Mouse (Mus musculus): ENCODE measurements around the gene Zyx. TPM values are rescaled to one million over a fixed set of nuclear protein-coding genes. Genes with fewer than 3 reads are reported as not detected.

Zyx gene
- total and polyA plus RNA-seq, 3 experiments = 0.86 to 11.4 (median 2.2) TPM

DNA sequence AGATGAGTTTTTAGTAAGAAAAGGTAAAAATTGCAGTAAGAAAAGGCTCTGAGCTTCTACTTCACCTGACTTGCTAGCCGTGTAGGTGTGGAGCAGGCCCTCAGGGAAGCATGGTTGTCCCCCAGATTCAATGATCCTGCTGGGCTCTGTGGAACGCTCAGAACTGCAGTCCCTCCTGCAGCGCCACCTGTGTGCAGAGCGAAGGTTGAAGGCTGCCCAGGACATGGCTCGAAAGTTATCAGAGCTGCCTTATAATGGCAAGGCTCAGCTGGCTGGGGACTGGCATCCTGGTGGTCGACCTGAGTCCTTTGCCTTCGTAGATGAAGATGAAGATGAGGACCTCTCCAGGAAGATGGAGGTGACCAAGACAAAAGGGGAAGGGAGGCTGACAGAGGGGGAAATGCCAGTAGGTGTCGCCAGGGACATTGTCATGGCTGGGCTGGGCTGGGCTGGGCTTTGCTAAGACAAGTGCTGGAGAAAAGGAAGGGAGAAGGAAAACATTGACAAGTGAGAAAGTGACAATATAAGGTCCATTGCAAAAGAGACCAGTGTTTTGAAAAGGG, 39.5 kb upstream of the Zyx start:
- Histone ChIP-seq H3K4me3 (replicated peaks in 1 of 3; ENCODE audit: low read depth in 2 of 3, low read length in 2 of 3, poor library complexity in 1 of 3) (no peak overlapping the region), H3K27me3 (replicated peaks) (no peaks in the 10 kb centered on the region), H3K27ac (ENCODE audit: insufficient read depth, low read depth) (no peak overlapping the region), H3K9me3 (replicated peaks; ENCODE audit: low read length) (no peaks in the 10 kb centered on the region), H3K79me2 (replicated peaks; ENCODE audit: control insufficient read depth, extremely low read depth, insufficient read depth, poor library complexity, severe bottlenecking) (no peaks in the 10 kb centered on the region), H3K36me3 (replicated peaks in 1 of 2; ENCODE audit: control insufficient read depth in 1 of 2, insufficient read depth in 1 of 2, low read length in 1 of 2) (no peaks in the 10 kb centered on the region), H3K4me2 (ENCODE audit: insufficient read depth, low read depth, poor library complexity, severe bottlenecking) (no peak overlapping the region), H3K4me1 (ENCODE audit: control insufficient read depth in 1 of 2, insufficient read depth in 2 of 2) (peaks cover 0 to 7% of the 10 kb centered on the region in 2 experiments; a peak in 2 of 4 replicates), H3K9ac (ENCODE audit: insufficient read depth, low read depth) (no peak overlapping the region)
- in situ Hi-C loops (cut with MboI; ENCODE audit: low pct_ligation_motif_present, low pct_unique_long_range_greater_than_20kb, low sequenced_read_pairs) (no loop called here), dilution Hi-C loops (cut with MboI; ENCODE audit: extremely low pct_ligation_motif_present, extremely low pct_unique_long_range_greater_than_20kb, low sequenced_read_pairs) (no loop called here)
- TF ChIP-seq MAZ (IDR thresholded peaks at IDR 0.05; ENCODE audit: low read depth, low read length) (no peak), JUN (IDR thresholded peaks at IDR 0.05; ENCODE audit: insufficient read depth, low read depth, low read length) (no peak), ZNF384 (IDR thresholded peaks at IDR 0.05; ENCODE audit: low read depth, low read length) (no peak), MAFK (IDR thresholded peaks at IDR 0.05; ENCODE audit: insufficient replicate concordance, low read length) (no peak), IRF4 (IDR thresholded peaks at IDR 0.05; ENCODE audit: low read depth, low read length) (no peak), CHD1 (IDR thresholded peaks at IDR 0.05; ENCODE audit: low read depth, low read length) (no peak), POLR2AphosphoS2 (IDR thresholded peaks at IDR 0.05; ENCODE audit: low read depth, low read length) (no peak), USF1 (IDR thresholded peaks at IDR 0.05; ENCODE audit: low read depth, low read length) (no peak), SMC3 (IDR thresholded peaks at IDR 0.05; ENCODE audit: low read depth, low read length) (peak; percentile 16), RAD21 (IDR thresholded peaks at IDR 0.05; ENCODE audit: low read depth, low read length) (peak; percentile 13), ZC3H11A (IDR thresholded peaks at IDR 0.05; ENCODE audit: low read depth, low read length) (no peak), ZKSCAN1 (IDR thresholded peaks at IDR 0.05; ENCODE audit: borderline replicate concordance, low read depth, low read length) (no peak), MYC (IDR thresholded peaks at IDR 0.05; ENCODE audit: low read depth, low read length) (no peak), EP300 (IDR thresholded peaks at IDR 0.05; ENCODE audit: low read length) (no peak), NELFE (IDR thresholded peaks at IDR 0.05; ENCODE audit: low read depth, low read length) (no peak), UBTF (IDR thresholded peaks at IDR 0.05; ENCODE audit: low read depth, low read length) (no peak), POLR2A (IDR thresholded peaks at IDR 0.05; ENCODE audit: low read depth, low read length) (no peak), SIN3A (IDR thresholded peaks at IDR 0.05; ENCODE audit: low read length) (no peak), CTCF (conservative IDR thresholded peaks at IDR 0.05 in 1 of 2, IDR thresholded peaks at IDR 0.05 in 1 of 2; ENCODE audit: low read depth in 2 of 2, low read length in 2 of 2) (peak in 1 of 2 experiments; percentile 46; a peak in 2 of 4 replicates), ELF1 (IDR thresholded peaks at IDR 0.05; ENCODE audit: low read depth, low read length) (no peak), JUND (conservative IDR thresholded peaks at IDR 0.05; ENCODE audit: low read depth, low read length) (no peak), MEF2A (IDR thresholded peaks at IDR 0.05; ENCODE audit: borderline replicate concordance, low read depth, low read length) (no peak), PAX5 (IDR thresholded peaks at IDR 0.05; ENCODE audit: low read length) (no peak)
- DNase-seq (ENCODE audit: extremely low read depth) = no peak
